Mouse (Mus musculus) forebrain, embryonic 12.5 days (tissue): ENCODE data around the gene Gcnt3. TPM values are rescaled to one million over a fixed set of nuclear protein-coding genes. Genes with fewer than 3 reads are reported as not detected.

Experiments used
- ATAC-seq: fragments of 200-750 bp; cut with Nextera tagmentation; 2 replicates; pipeline ENCODE4 v1.8.0; 2017; ENCODE audit warnings: moderate TSS enrichment; ENCODE audit not compliant: low FRiP score
- H3K27ac ChIP-seq: fragments of 300-500 bp; sonication (generic); 2 replicates; pipeline ENCODE4 v1.5.1; 2016; ENCODE audit warnings: mild to moderate bottlenecking
- H3K27me3 ChIP-seq: fragments of 300-500 bp; sonication (generic); 2 replicates; pipeline ENCODE4 v1.6.1; 2016; ENCODE audit warnings: mild to moderate bottlenecking
- H3K36me3 ChIP-seq: fragments of 300-500 bp; sonication (generic); replicated peaks from 2 replicates; pipeline ENCODE4 v1.6.1; 2016; ENCODE audit warnings: mild to moderate bottlenecking
- H3K4me1 ChIP-seq: fragments of 300-500 bp; sonication (generic); 2 replicates; pipeline ENCODE4 v1.6.1; 2016
- H3K4me2 ChIP-seq: fragments of 300-500 bp; sonication (generic); 2 replicates; pipeline ENCODE4 v1.6.1; 2016; ENCODE audit warnings: mild to moderate bottlenecking, moderate library complexity
- H3K4me3 ChIP-seq: fragments of 300-500 bp; sonication (generic); replicated peaks from 2 replicates; pipeline ENCODE4 v1.5.1; 2016; ENCODE audit warnings: mild to moderate bottlenecking
- H3K9ac ChIP-seq: fragments of 300-500 bp; sonication (generic); 2 replicates; pipeline ENCODE4 v1.6.1; 2016; ENCODE audit warnings: mild to moderate bottlenecking
- H3K9me3 ChIP-seq: fragments of 300-500 bp; sonication (generic); 2 replicates; pipeline ENCODE4 v1.6.1; 2016
- WGBS: fragments of 180-500 bp; shearing (Covaris S2); methylation state at CpG from one replicate; pipeline ENCODE4 v1.1.7; 2016; 5-methylcytosine and 5-hydroxymethylcytosine counted together
- polyA plus RNA-seq: library from polyadenylated mRNA; unstranded; fragments of >200 nt; fragmentation: Nextera tagmentation; extraction: Ambion mirVana; gene quantifications from 2 replicates; pipeline ENCODE4 v1.2.1, GENCODE M21; 2016

Gene Gcnt3
- polyA plus RNA-seq, 1 experiment from 2014 or later, result not detected

GRCm38 (mm10) chr9:70012408-70012901 lies 25.4 kb downstream of the Gcnt3 start, which contains the start of gene Gtf2a2:
Gene Gtf2a2 (plus strand): TSS chr9:70012550.
- Histone ChIP-seq H3K4me3 (peak within 1 kb of the TSS; percentile 90), H3K4me1 (peaks cover 16% of the 10 kb centered on the region), H3K4me2 (peak within 1 kb of the TSS; percentile 83), H3K27ac (peak within 1 kb of the TSS; percentile 93), H3K27me3 (no peaks in the 10 kb centered on the region), H3K9me3 (no peaks in the 10 kb centered on the region), H3K36me3 (peaks cover 32% of the 10 kb centered on the region), H3K9ac (peak within 1 kb of the TSS; percentile 89)
- under 1% methylated on average over 46 of the region's 57 CpGs for WGBS
- peak; percentile 98 for ATAC-seq

GRCm38 (mm10) chr9:70011537-70012407 lies 26.1 kb downstream of the Gcnt3 start:
- Histone ChIP-seq H3K9me3 (no peaks in the 10 kb centered on the region), H3K4me3 (peak overlapping the region; percentile 90), H3K9ac (peak overlapping the region; percentile 89), H3K36me3 (peaks cover 35% of the 10 kb centered on the region), H3K27ac (peak overlapping the region; percentile 93), H3K27me3 (no peaks in the 10 kb centered on the region), H3K4me2 (peak overlapping the region; percentile 83), H3K4me1 (peaks cover 16% of the 10 kb centered on the region)
- WGBS, result 62% methylated on average over 13 of the region's 14 CpGs
- ATAC-seq, result peak; percentile 60

GRCm38 (mm10) chr9:70010781-70011473 lies 27.0 kb downstream of the Gcnt3 start:
- no peak overlapping the region for H3K4me3 ChIP-seq
- no peak overlapping the region for H3K4me2 ChIP-seq
- WGBS, result 96% methylated on average over 5 of the region's 5 CpGs
- ATAC-seq, result no peak
- peaks cover 16% of the 10 kb centered on the region for H3K4me1 ChIP-seq
- H3K36me3 ChIP-seq, result peaks cover 32% of the 10 kb centered on the region
- no peaks in the 10 kb centered on the region for H3K9me3 ChIP-seq
- no peaks in the 10 kb centered on the region for H3K27me3 ChIP-seq
- no peak overlapping the region for H3K27ac ChIP-seq
- no peak overlapping the region for H3K9ac ChIP-seq

GRCm38 (mm10) chr9:70009754-70010304 lies 28.1 kb downstream of the Gcnt3 start:
- Histone ChIP-seq H3K4me1 (peaks cover 16% of the 10 kb centered on the region), H3K4me3 (no peak overlapping the region), H3K36me3 (peaks cover 39% of the 10 kb centered on the region), H3K4me2 (no peak overlapping the region), H3K9ac (no peak overlapping the region), H3K27ac (no peak overlapping the region), H3K9me3 (no peaks in the 10 kb centered on the region), H3K27me3 (no peaks in the 10 kb centered on the region)
- WGBS, result 93% methylated on average over 8 of the region's 8 CpGs
- ATAC-seq, result no peak

GRCm38 (mm10) chr9:70007506-70008248 lies 30.2 kb downstream of the Gcnt3 start:
- H3K4me2 ChIP-seq, result no peak overlapping the region
- no peak overlapping the region for H3K4me3 ChIP-seq
- no peaks in the 10 kb centered on the region for H3K27me3 ChIP-seq
- no peak for ATAC-seq
- no peak overlapping the region for H3K9ac ChIP-seq
- 88% methylated on average over 14 of the region's 14 CpGs for WGBS
- H3K36me3 ChIP-seq, result peaks cover 56% of the 10 kb centered on the region
- H3K27ac ChIP-seq, result no peak overlapping the region
- H3K9me3 ChIP-seq, result no peaks in the 10 kb centered on the region
- 0 out of 2 replicates have a peak, but pooled peaks cover 2% of the 10 kb centered on the region for H3K4me1 ChIP-seq

GRCm38 (mm10) chr9:70006984-70007383 lies 30.9 kb downstream of the Gcnt3 start:
- Histone ChIP-seq H3K4me1 (0 out of 2 replicates have a peak, but pooled peaks cover under 1% of the 10 kb centered on the region), H3K4me2 (no peak overlapping the region), H3K36me3 (peaks cover 62% of the 10 kb centered on the region), H3K9me3 (no peaks in the 10 kb centered on the region), H3K27ac (no peak overlapping the region), H3K4me3 (no peak overlapping the region), H3K9ac (no peak overlapping the region), H3K27me3 (no peaks in the 10 kb centered on the region)
- WGBS, result 94% methylated on average over 5 of the region's 5 CpGs
- ATAC-seq, result no peak

- H3K4me3 ChIP-seq, result no peak overlapping the region
- ATAC-seq, result no peak
- H3K4me2 ChIP-seq, result no peak overlapping the region
- H3K9me3 ChIP-seq, result no peaks in the 10 kb centered on the region
- 94% methylated on average over 10 of the region's 10 CpGs for WGBS
- peaks cover 77% of the 10 kb centered on the region for H3K36me3 ChIP-seq
- H3K4me1 ChIP-seq, result no peaks in the 10 kb centered on the region
- no peak overlapping the region for H3K9ac ChIP-seq
- no peaks in the 10 kb centered on the region for H3K27me3 ChIP-seq
- no peak overlapping the region for H3K27ac ChIP-seq
Measured at GRCm38 (mm10) chr9:70003516-70003915, 34.4 kb downstream of the Gcnt3 start.

GRCm38 (mm10) chr9:69999318-69999717 lies 38.6 kb downstream of the Gcnt3 start:
- ATAC-seq, result no peak
- Histone ChIP-seq H3K36me3 (peaks cover 85% of the 10 kb centered on the region), H3K9me3 (no peaks in the 10 kb centered on the region), H3K4me3 (no peak overlapping the region), H3K27me3 (no peaks in the 10 kb centered on the region), H3K4me1 (no peaks in the 10 kb centered on the region), H3K4me2 (no peak overlapping the region), H3K9ac (no peak overlapping the region), H3K27ac (no peak overlapping the region)
- 79% methylated on average over 1 of the region's 1 CpGs for WGBS

- no peaks in the 10 kb centered on the region for H3K9me3 ChIP-seq
- no peak for ATAC-seq
- peaks cover 21% of the 10 kb centered on the region for H3K4me1 ChIP-seq
- H3K27me3 ChIP-seq, result no peaks in the 10 kb centered on the region
- H3K27ac ChIP-seq, result no peak overlapping the region
- H3K36me3 ChIP-seq, result peaks cover 48% of the 10 kb centered on the region
- no peak overlapping the region for H3K4me2 ChIP-seq
- no peak overlapping the region for H3K4me3 ChIP-seq
- 93% methylated on average over 5 of the region's 5 CpGs for WGBS
- H3K9ac ChIP-seq, result no peak overlapping the region
Measured at GRCm38 (mm10) chr9:69994547-69994946, 43.3 kb downstream of the Gcnt3 start.

GRCm38 (mm10) chr9:69993479-69993878 lies 44.4 kb downstream of the Gcnt3 start:
- no peaks in the 10 kb centered on the region for H3K27me3 ChIP-seq
- no peak overlapping the region for H3K9ac ChIP-seq
- WGBS, result 95% methylated on average over 1 of the region's 1 CpGs
- ATAC-seq, result no peak
- no peaks in the 10 kb centered on the region for H3K9me3 ChIP-seq
- peaks cover 38% of the 10 kb centered on the region for H3K36me3 ChIP-seq
- H3K4me3 ChIP-seq, result no peak overlapping the region
- peaks cover 24% of the 10 kb centered on the region for H3K4me1 ChIP-seq
- H3K4me2 ChIP-seq, result no peak overlapping the region
- no peak overlapping the region for H3K27ac ChIP-seq

- H3K4me1 ChIP-seq, result peaks cover 24% of the 10 kb centered on the region
- H3K27me3 ChIP-seq, result no peaks in the 10 kb centered on the region
- H3K4me2 ChIP-seq, result no peak overlapping the region
- WGBS, result 89% methylated on average over 5 of the region's 5 CpGs
- H3K4me3 ChIP-seq, result no peak overlapping the region
- H3K36me3 ChIP-seq, result peaks cover 31% of the 10 kb centered on the region
- H3K9ac ChIP-seq, result no peak overlapping the region
- H3K27ac ChIP-seq, result no peak overlapping the region
- no peaks in the 10 kb centered on the region for H3K9me3 ChIP-seq
- no peak for ATAC-seq
Measured at GRCm38 (mm10) chr9:69992841-69993277, 45.0 kb downstream of the Gcnt3 start.
